Mouse (Mus musculus): ENCODE results near the gene Slc26a10. TPM values are rescaled to one million over a fixed set of nuclear protein-coding genes. Genes with fewer than 3 reads are reported as not detected.
A peak's percentile ranks its signal among the peaks of the same experiment; 100 is the strongest.
"Not testable (repeated sequence)": the region's sequence is repeated elsewhere in the genome, so short reads cannot be mapped to it uniquely, and the experiment has no call there.

Slc26a10 gene
- polyA plus RNA-seq, 1 experiment from 2014 or later: 1.2 TPM

DNA sequence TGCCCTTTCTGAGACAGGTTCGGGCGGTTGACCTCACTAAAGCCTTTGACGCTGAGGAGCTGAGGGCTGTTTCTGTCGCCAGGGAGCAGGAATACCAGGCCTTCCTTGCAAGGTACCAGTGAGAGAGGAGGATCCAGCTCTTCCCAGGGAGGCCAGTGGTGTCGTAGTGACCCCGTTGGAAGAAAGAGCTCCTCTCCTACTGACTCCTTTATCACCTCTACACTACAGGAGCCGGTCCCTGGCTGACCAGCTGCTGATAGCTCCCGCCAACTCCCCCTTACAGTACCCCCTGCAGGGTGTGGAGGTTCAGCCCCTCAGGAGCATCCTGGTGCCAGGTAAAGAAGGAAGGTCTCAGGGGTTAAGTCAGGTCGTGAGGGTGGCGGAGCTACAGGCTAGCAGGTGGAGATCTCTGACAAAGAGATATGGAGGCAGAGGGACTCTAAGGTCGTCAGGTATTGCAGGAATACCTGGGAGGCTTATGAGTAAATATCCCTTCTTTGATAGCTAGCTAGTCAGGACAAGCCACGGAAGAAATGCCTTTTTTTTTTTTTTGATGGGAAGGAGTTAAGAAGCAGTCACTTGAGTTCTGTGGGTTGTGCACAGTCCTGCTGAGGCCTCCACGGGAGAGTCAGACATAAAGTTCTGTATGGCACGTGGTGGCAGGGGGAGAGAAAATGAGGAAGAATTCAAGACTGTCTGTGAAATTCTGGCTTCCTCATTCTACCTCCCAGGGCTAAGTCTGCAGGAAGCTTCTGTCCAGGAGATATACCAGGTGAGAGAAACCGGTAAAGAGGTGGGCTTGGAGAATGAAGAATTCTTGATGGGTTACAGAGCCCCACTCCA is 13.5 kb downstream of the Slc26a10 start:
- Histone ChIP-seq H3K4me3 (ENCODE audit: inconsistent target) (peak overlapping the region; percentile 39), H3K27ac (no peak overlapping the region), H3K79me2 (ENCODE audit: inconsistent target) (peaks cover 22% of the 10 kb centered on the region), H3K36me3 (ENCODE audit: inconsistent target) (peaks cover 5% of the 10 kb centered on the region)
- WGBS (ENCODE audit: missing documents): 34% methylated on average over 15 of the region's 15 CpGs

DNA sequence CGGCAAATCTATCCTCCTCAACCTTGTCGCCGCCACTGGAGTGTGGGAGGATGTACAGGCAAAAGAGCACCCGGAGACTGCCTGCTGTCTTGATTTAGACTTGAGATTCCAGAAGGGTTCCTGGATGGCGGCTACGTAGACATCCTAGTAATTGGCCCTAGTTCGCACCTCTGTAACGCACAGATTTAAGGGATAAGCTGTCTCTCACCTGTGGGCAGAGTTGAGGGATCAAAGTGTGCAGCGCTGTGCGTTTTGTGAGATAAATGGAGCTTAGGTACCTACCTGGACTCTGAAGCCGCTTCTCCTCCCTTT is 14.1 kb downstream of the Slc26a10 start:
- Histone ChIP-seq H3K36me3 (ENCODE audit: inconsistent target) (no peaks in the 10 kb centered on the region; the same call in 1 of the 2 replicates), H3K4me3 (ENCODE audit: inconsistent target) (peak overlapping the region; percentile 39), H3K27ac (peak overlapping the region; percentile 28; the same call in 1 of the 2 replicates), H3K79me2 (ENCODE audit: inconsistent target) (peaks cover 22% of the 10 kb centered on the region)
- WGBS (ENCODE audit: missing documents): 35% methylated on average over 11 of the region's 11 CpGs

DNA sequence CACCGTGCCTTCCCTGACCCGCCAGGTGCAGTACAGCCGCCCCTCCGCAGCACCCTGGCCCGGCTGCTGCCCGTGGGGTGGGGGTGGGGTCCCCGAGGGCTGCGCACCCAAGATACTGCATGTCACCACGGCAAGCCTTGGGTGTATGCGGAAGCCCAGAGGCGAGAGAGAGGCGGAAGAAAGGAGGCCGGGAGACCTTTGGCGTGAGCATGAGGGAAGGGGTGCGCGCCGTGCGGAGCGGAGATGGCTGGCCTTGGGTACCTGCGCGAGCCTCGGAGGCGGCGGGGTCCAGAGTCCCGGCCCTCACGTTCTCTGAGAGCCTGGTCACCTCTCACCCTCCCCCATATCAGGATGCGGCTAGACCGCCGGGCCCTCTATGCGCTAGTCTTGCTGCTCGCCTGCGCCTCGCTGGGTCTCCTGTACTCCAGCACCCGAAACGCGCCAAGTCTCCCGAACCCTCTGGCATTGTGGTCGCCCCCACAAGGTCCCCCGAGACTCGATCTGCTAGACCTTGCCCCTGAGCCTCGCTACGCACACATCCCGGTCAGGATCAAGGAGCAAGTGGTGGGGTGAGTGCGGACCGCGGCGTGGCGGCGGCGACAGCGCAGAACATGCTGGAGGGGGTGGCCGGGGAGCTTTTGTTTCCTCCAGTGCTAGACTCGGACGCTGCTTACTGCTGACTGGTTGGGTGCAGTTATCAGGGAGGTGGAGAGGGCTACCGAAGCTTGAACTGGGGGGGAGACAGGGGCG is 14.6 kb downstream of the Slc26a10 start:
- H3K4me3 ChIP-seq (ENCODE audit: inconsistent target): peak overlapping the region; percentile 39
- H3K36me3 ChIP-seq (ENCODE audit: inconsistent target): no peaks in the 10 kb centered on the region
- H3K27ac ChIP-seq: peak overlapping the region; percentile 28; the same call in 1 of the 2 replicates
- H3K79me2 ChIP-seq (ENCODE audit: inconsistent target): peaks cover 22% of the 10 kb centered on the region
- WGBS (ENCODE audit: missing documents): under 1% methylated on average over 55 of the region's 56 CpGs

DNA sequence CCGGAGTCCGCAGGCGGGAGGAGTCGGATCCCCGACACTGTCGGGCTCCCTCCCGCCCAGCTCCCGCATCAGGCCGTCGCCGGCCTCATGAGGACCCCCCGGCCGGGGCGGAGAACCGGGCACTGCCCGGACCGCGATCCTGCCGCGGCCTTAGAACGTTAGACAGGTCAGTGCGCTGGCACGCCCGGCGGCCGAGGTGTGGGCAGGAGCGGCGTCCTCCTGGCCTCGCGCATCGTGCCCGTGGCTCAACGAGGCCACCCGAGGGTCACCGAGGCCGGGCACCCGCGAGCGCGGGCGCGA is 15.1 kb downstream of the Slc26a10 start:
- no peak overlapping the region for H3K4me3 ChIP-seq (ENCODE audit: inconsistent target)
- under 1% methylated on average over 35 of the region's 42 CpGs for WGBS (ENCODE audit: missing documents)
- no peaks in the 10 kb centered on the region for H3K36me3 ChIP-seq (ENCODE audit: inconsistent target)
- peaks cover 22% of the 10 kb centered on the region for H3K79me2 ChIP-seq (ENCODE audit: inconsistent target)
- H3K27ac ChIP-seq: no peak overlapping the region

DNA sequence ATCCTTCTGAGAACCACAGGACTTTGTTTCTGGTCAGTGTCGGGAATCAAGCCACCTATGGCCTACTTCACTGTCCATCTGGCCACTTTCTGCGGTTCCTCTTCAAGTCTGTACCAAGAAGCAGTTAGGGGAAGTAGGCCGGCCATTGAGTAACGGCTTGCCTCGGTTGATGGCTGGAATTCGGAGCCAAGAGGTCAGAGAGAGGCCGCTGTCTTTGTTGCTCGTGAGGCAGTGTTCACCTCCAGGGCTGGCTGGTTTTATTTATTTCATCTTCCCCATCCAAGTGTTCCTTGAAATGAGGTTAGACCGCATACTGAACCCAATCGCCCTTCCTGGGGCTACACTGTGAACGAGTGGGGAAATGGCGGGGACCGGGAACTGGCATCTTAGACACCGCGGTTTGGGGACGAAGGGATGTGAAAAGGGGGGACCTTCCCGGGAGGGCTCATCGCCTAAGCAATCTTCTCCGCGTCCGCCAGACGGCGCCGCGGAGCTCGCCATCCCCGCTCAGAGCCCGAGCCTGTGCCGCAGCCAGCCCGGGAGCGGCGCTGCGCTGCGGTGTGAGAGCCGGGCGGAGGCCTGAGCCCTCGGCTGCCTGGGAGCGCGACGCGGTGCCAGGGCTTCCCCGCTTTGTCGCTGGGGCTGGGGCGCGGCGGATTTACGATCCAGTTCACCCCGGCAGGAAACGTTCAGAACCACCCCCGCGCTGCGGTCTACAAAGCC is 15.7 kb downstream of the Slc26a10 start, which contains the start of gene B4galnt1:
TSS of gene B4galnt1 (plus strand) at position 595 of the 723 bp plus-strand sequence.
- whole genome bisulfite sequencing (ENCODE audit: missing documents): 2% methylated on average over 42 of the region's 52 CpGs
- H3K4me3 ChIP-seq (ENCODE audit: inconsistent target): peak within 1 kb of the TSS; percentile 39
- peaks cover 22% of the 10 kb centered on the region for H3K79me2 ChIP-seq (ENCODE audit: inconsistent target)
- H3K36me3 ChIP-seq (ENCODE audit: inconsistent target): no peaks in the 10 kb centered on the region
- peak within 1 kb of the TSS; percentile 78 for H3K27ac ChIP-seq

DNA sequence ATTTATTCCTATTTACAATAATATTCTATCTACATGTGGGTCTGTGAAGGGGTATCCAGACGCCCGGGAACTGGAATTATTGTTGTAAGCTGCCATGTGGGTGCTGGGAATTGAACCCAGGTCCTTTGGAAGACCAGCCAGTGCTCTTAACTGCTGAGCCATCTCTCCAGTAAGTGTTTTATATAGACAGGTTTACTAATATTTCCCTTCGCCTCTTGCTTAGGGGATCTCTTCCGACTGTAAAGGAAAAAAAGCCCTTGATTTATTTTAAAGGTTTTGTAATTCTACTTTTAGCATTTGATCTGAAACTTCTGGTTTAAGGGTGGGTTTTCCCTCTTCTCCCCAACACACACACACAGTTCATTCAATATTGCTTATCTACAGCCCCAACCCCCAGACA is 16.3 kb downstream of the Slc26a10 start:
- WGBS (ENCODE audit: missing documents): 89% methylated on average over 4 of the region's 4 CpGs
- H3K4me3 ChIP-seq (ENCODE audit: inconsistent target): no peak overlapping the region
- peak overlapping the region; percentile 78 for H3K27ac ChIP-seq
- peaks cover 22% of the 10 kb centered on the region for H3K79me2 ChIP-seq (ENCODE audit: inconsistent target)
- H3K36me3 ChIP-seq (ENCODE audit: inconsistent target): no peaks in the 10 kb centered on the region

DNA sequence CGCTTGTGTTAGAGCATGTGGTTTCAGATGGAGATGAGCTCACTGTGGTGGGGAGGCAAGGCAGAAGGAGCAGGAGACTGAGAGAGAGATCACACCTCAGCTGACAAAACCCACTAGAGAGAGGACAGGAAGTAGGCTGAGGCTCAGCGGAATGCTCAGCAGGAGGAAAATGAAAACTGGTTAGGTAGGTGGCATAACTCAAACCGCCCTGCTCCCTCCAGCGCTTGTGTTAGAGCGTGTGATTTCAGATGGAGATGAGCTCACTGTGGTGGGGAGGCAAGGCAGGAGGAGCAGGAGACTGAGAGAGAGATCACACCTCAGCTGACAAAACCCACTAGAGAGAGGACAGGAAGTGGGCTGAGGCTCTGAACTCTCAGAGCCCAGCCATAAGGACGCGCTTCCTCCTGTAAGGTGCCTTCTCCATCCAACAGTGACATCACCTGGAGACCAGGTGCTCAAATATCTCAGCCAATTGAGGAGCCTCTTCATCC is 17.6 kb downstream of the Slc26a10 start:
- not testable (repeated sequence) for H3K36me3 ChIP-seq (ENCODE audit: inconsistent target); H3K4me3 ChIP-seq (ENCODE audit: inconsistent target); H3K27ac ChIP-seq
- WGBS (ENCODE audit: missing documents): 35% methylated on average over 6 of the region's 7 CpGs
- peaks cover 16% of the 10 kb centered on the region for H3K79me2 ChIP-seq (ENCODE audit: inconsistent target)

DNA sequence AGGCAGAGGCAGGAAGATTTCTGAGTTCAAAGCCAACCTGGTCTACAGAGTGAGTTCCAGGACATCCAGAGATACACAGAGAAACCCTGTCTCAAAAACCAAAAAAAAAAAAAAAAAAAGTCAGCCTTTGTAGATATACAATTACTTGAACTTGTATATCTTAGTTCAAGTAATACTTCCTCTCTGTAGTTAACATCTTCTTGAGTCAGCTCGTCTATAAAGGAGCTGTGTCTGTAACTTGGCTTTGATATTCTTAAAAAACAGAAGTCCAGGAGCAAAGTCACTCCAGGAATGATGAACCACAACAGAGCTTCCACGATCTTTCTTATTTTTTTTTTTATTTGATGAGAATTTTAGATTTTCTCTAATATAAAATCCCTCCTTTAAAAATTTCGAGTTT is 19.7 kb downstream of the Slc26a10 start:
- no peak overlapping the region for H3K4me3 ChIP-seq (ENCODE audit: inconsistent target)
- no peaks in the 10 kb centered on the region for H3K79me2 ChIP-seq (ENCODE audit: inconsistent target)
- no peak overlapping the region for H3K27ac ChIP-seq
- no peaks in the 10 kb centered on the region for H3K36me3 ChIP-seq (ENCODE audit: inconsistent target)
- WGBS (ENCODE audit: missing documents): 38% methylated on average over 3 of the region's 3 CpGs

DNA sequence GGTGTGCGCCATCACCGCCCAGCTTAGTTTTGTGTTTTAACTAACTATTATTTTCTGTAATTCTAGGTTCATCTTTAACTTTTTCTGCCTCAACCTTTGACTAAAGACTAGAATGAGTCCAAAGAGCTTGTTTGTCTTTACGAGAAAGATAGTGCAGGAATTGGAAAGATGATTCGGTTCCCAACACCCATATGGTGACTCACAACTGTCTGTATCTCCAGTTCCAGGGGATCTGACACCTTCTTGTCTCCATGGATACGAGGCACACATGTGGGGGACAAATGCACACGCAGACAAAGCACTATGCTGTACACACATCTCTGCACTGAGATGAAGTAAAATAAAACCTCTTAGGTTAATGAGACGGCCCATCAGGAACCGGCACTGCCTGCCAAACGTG is 20.4 kb downstream of the Slc26a10 start:
- H3K79me2 ChIP-seq (ENCODE audit: inconsistent target): no peaks in the 10 kb centered on the region
- no peak overlapping the region for H3K4me3 ChIP-seq (ENCODE audit: inconsistent target)
- 92% methylated on average over 9 of the region's 9 CpGs for WGBS (ENCODE audit: missing documents)
- H3K27ac ChIP-seq: no peak overlapping the region
- H3K36me3 ChIP-seq (ENCODE audit: inconsistent target): no peaks in the 10 kb centered on the region

DNA sequence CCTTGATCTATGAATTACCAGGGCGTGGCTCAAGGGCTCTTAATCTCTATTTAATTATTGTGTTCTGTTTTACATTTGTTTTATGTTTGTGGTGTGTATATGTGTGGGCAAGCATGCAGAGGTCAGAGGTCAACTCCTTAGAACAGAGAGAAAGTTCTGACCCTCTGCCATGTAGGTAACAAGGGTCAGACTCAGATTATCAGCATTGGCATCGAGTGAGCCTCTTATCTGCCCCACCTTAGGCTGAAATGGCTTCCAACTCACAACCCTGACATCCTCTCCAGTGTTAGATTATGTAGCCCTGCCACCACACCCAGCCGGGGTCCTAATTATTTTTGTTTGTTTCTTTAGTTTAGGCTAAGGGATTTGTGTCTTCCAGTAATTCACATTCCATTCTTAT is 22.0 kb downstream of the Slc26a10 start:
- no peaks in the 10 kb centered on the region for H3K36me3 ChIP-seq (ENCODE audit: inconsistent target)
- H3K79me2 ChIP-seq (ENCODE audit: inconsistent target): no peaks in the 10 kb centered on the region
- H3K4me3 ChIP-seq (ENCODE audit: inconsistent target): no peak overlapping the region
- 65% methylated on average over 3 of the region's 3 CpGs for WGBS (ENCODE audit: missing documents)
- no peak overlapping the region for H3K27ac ChIP-seq

DNA sequence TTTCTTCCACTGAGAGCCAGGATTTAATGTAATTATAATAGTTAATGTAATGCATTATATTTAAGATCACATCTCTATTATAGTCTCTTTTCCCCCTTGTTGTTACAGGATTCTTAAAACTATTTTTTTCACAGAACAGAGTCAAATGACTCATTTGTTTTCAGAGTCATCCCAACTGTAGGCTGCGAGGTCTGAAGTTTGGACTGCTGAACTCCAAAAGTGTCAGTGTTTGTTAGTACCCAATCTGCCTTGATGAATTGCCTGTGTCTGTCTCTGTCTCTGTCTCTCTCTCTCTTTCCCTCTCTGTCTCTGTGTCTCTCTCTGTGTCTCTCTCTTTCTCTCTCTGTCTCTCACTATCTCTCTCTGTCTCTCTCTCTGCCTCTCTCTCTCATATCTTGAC is 23.9 kb downstream of the Slc26a10 start:
- Histone ChIP-seq H3K4me3 (ENCODE audit: inconsistent target) (no peak overlapping the region), H3K27ac (no peak overlapping the region)
- 90% methylated on average over 1 of the region's 1 CpGs for WGBS (ENCODE audit: missing documents)

DNA sequence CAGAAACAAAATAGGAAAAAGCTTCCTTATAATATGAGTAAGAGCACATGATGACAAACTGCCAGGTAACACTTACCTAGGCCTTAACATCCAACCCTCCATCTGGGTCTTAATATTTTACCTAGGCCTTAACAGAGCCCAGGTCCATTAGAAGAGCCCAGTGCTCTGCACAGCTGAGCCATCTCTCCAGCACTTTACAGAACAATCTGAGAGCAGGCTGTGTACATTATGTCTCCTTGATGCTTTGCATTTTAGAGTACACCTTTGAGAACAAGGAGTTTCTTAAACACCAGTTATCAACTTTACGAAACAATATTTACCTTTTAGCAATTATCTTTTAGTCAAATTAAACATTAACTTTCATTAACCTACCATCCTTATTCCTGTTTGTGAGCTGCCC is 24.4 kb downstream of the Slc26a10 start:
- Histone ChIP-seq H3K27ac (no peak overlapping the region), H3K79me2 (ENCODE audit: inconsistent target) (no peaks in the 10 kb centered on the region), H3K36me3 (ENCODE audit: inconsistent target) (no peaks in the 10 kb centered on the region), H3K4me3 (ENCODE audit: inconsistent target) (no peak overlapping the region)
- WGBS (ENCODE audit: missing documents): 95% methylated on average over 1 of the region's 1 CpGs

More for the DNA sequence above, 23.9 kb downstream of the Slc26a10 start:
- Histone ChIP-seq H3K36me3 (ENCODE audit: inconsistent target) (no peaks in the 10 kb centered on the region), H3K79me2 (ENCODE audit: inconsistent target) (no peaks in the 10 kb centered on the region)

DNA sequence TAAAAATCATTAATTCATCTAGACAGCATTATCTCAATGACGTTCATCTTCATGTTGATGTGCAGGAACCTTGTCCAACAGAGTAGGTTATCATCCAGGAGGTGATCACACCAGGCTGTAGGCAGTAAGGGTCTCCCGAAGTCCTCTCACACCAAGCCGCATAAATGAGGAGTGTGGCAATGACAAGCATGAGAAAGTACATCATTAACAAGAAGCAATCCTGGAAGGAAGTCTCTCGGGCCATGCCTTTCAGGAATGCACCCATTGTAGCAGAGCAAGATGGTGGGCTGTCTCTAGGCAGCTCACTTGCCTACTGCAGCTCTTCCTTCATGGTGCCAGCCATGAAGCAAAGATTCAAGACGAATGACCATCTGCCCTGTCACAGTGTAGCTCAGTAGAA is 25.8 kb downstream of the Slc26a10 start:
- H3K27ac ChIP-seq: no peak overlapping the region
- H3K36me3 ChIP-seq (ENCODE audit: inconsistent target): no peaks in the 10 kb centered on the region
- no peak overlapping the region for H3K4me3 ChIP-seq (ENCODE audit: inconsistent target)
- 93% methylated on average over 5 of the region's 5 CpGs for WGBS (ENCODE audit: missing documents)
- no peaks in the 10 kb centered on the region for H3K79me2 ChIP-seq (ENCODE audit: inconsistent target)

DNA sequence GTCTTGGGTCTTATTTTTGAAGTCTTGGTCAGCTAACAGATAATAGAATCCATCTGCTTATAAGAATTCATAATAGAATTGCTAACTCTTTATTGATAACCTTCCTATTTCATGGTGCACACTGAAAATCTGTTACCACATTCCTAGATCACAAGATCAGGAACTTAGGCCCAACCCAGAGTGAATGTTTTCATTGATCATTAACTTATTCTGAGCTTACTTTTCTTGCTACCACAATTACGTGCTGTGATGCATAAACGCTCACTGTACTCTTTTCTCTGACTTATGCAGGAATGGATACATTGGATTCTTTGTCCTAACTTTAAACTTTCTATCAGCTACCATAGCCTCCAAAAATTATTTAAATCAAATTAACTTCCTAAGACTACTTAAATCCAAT is 26.2 kb downstream of the Slc26a10 start:
- Histone ChIP-seq H3K27ac (no peak overlapping the region), H3K36me3 (ENCODE audit: inconsistent target) (no peaks in the 10 kb centered on the region), H3K79me2 (ENCODE audit: inconsistent target) (no peaks in the 10 kb centered on the region), H3K4me3 (ENCODE audit: inconsistent target) (no peak overlapping the region)
- WGBS (ENCODE audit: missing documents): 100% methylated on average over 2 of the region's 2 CpGs

DNA sequence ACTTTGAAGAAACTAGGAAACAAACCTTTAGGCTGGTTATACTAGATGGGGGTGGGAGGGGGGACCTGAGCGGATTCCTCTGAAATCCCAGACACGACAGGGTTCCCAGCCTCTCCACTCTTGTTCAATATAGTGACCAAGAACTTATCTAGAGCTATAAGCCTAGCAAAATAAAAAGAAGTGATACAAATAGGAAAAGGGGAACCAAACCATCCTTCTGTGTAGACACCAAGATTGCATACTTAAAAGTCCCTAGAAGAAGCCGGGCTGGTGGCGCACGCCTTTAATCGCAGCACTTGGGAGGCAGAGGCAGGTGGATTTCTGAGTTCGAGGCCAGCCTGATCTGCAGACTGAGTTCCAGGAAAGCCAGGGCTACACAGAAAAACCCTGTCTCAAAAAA is 27.1 kb downstream of the Slc26a10 start:
- Histone ChIP-seq H3K36me3 (ENCODE audit: inconsistent target) (no peaks in the 10 kb centered on the region), H3K4me3 (ENCODE audit: inconsistent target) (no peak overlapping the region), H3K27ac (no peak overlapping the region), H3K79me2 (ENCODE audit: inconsistent target) (no peaks in the 10 kb centered on the region)
- WGBS (ENCODE audit: missing documents): 93% methylated on average over 7 of the region's 7 CpGs

All from macrophage (primary cell).